Mouse (Mus musculus): ENCODE results near the gene Yipf3. TPM values are rescaled to one million over a fixed set of nuclear protein-coding genes. Genes with fewer than 3 reads are reported as not detected.
A peak's percentile ranks its signal among the peaks of the same experiment; 100 is the strongest.

The Yipf3 gene
- total and polyA plus RNA-seq, 2 experiments = 24.6 to 271 TPM

- H3K9ac ChIP-seq (ENCODE audit: low read depth, low read length) = no peak overlapping the region
- DNase-seq (ENCODE audit: extremely low read depth, low read depth, low spot score) = no peak
- no peak for TF ChIP-seq POLR2A (IDR thresholded peaks at IDR 0.05; ENCODE audit: extremely low read depth, insufficient read depth, low read length)
- TF ChIP-seq CTCF (IDR thresholded peaks at IDR 0.05; ENCODE audit: low read depth, low read length) = no peak
- no peak overlapping the region for H3K27ac ChIP-seq (replicated peaks; ENCODE audit: insufficient read depth, low read depth, low read length)
- peaks cover 32% of the 10 kb centered on the region for H3K36me3 ChIP-seq (ENCODE audit: control insufficient read depth, insufficient read depth, low read length)
- no peaks in the 10 kb centered on the region for H3K79me2 ChIP-seq (ENCODE audit: control insufficient read depth, insufficient read depth, low read length)
- H3K27me3 ChIP-seq (ENCODE audit: control insufficient read depth, insufficient read depth, low read length) = no peaks in the 10 kb centered on the region
- WGBS = 92% methylated on average over 15 of the region's 15 CpGs
- no peaks in the 10 kb centered on the region for H3K4me1 ChIP-seq (ENCODE audit: control insufficient read depth, insufficient read depth, low read length)
- no peak overlapping the region for H3K4me3 ChIP-seq (ENCODE audit: insufficient read depth, low read depth, low read length)
Measured at GRCm38 (mm10) chr17:46239516-46240114, 8.3 kb upstream of the Yipf3 start.

- H3K4me1 ChIP-seq (ENCODE audit: control insufficient read depth, insufficient read depth, low read length) = no peaks in the 10 kb centered on the region
- H3K4me3 ChIP-seq (ENCODE audit: insufficient read depth, low read depth, low read length) = no peak overlapping the region
- no peaks in the 10 kb centered on the region for H3K27me3 ChIP-seq (ENCODE audit: control insufficient read depth, insufficient read depth, low read length)
- WGBS = 80% methylated on average over 11 of the region's 11 CpGs
- no peak for DNase-seq (ENCODE audit: extremely low read depth, low read depth, low spot score)
- TF ChIP-seq CTCF (IDR thresholded peaks at IDR 0.05; ENCODE audit: low read depth, low read length) (no peak), POLR2A (IDR thresholded peaks at IDR 0.05; ENCODE audit: extremely low read depth, insufficient read depth, low read length) (no peak)
- no peaks in the 10 kb centered on the region for H3K79me2 ChIP-seq (ENCODE audit: control insufficient read depth, insufficient read depth, low read length)
- H3K27ac ChIP-seq (replicated peaks; ENCODE audit: insufficient read depth, low read depth, low read length) = no peak overlapping the region
- no peak overlapping the region for H3K9ac ChIP-seq (ENCODE audit: low read depth, low read length)
- peaks cover 26% of the 10 kb centered on the region for H3K36me3 ChIP-seq (ENCODE audit: control insufficient read depth, insufficient read depth, low read length)
Measured at GRCm38 (mm10) chr17:46241471-46241870, 6.4 kb upstream of the Yipf3 start.

DNA sequence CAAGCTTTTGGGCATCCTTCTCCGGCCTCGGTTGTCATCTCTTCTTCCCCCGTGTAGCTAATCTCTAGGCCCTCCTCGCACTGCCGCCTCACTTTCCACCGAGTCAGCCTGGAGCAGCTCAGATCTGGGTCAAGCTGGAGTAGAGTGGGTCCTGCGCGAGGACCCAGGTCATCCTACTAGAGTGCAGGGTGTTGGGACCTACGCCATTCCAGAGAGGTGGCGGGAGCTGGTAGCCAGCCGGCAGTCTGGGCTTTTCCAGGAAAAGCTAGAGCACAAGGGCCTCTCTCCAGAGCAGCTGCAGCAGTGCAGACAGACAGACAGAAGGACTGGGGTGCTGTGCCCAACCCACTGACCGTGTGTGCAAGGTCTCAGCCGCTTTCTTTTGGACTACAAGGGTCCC is 5.6 kb upstream of the Yipf3 start:
- no peak for DNase-seq (ENCODE audit: extremely low read depth, low read depth, low spot score)
- no peaks in the 10 kb centered on the region for H3K79me2 ChIP-seq (ENCODE audit: control insufficient read depth, insufficient read depth, low read length)
- no peak overlapping the region for H3K9ac ChIP-seq (ENCODE audit: low read depth, low read length)
- H3K27ac ChIP-seq (replicated peaks; ENCODE audit: insufficient read depth, low read depth, low read length) = no peak overlapping the region
- WGBS = 87% methylated on average over 13 of the region's 13 CpGs
- H3K4me1 ChIP-seq (ENCODE audit: control insufficient read depth, insufficient read depth, low read length) = peaks cover 5% of the 10 kb centered on the region
- H3K27me3 ChIP-seq (ENCODE audit: control insufficient read depth, insufficient read depth, low read length) = no peaks in the 10 kb centered on the region
- TF ChIP-seq POLR2A (IDR thresholded peaks at IDR 0.05; ENCODE audit: extremely low read depth, insufficient read depth, low read length) (no peak), CTCF (IDR thresholded peaks at IDR 0.05; ENCODE audit: low read depth, low read length) (no peak)
- no peak overlapping the region for H3K4me3 ChIP-seq (ENCODE audit: insufficient read depth, low read depth, low read length)
- peaks cover 18% of the 10 kb centered on the region; the same call in 1 of the 2 replicates for H3K36me3 ChIP-seq (ENCODE audit: control insufficient read depth, insufficient read depth, low read length)

DNA sequence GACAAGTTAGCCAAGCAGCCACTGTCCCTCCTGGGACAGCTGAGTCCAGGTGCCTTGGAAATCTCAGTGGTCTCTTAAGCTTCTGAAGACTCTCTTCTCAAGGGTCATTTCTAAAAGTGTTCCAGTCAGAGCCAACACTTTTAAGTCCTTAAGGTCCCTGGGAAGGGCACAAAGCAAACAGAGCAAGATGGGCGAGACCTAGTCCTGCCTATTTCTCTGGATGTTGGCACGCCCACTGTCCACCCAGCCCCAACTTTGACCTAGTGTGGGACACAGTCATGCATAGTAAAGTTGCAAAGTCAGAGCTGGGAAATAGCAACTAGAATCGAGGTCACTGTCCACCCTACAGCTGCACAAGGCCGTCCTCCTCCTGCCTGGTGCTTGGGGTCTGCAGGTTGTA is 4.9 kb upstream of the Yipf3 start:
- peaks cover 5% of the 10 kb centered on the region for H3K4me1 ChIP-seq (ENCODE audit: control insufficient read depth, insufficient read depth, low read length)
- 81% methylated on average over 4 of the region's 4 CpGs for WGBS
- no peak for TF ChIP-seq POLR2A (IDR thresholded peaks at IDR 0.05; ENCODE audit: extremely low read depth, insufficient read depth, low read length)
- TF ChIP-seq CTCF (IDR thresholded peaks at IDR 0.05; ENCODE audit: low read depth, low read length) = no peak
- no peak overlapping the region for H3K9ac ChIP-seq (ENCODE audit: low read depth, low read length)
- H3K79me2 ChIP-seq (ENCODE audit: control insufficient read depth, insufficient read depth, low read length) = peaks cover 4% of the 10 kb centered on the region; the same call in 1 of the 2 replicates
- H3K36me3 ChIP-seq (ENCODE audit: control insufficient read depth, insufficient read depth, low read length) = peaks cover 16% of the 10 kb centered on the region; the same call in 1 of the 2 replicates
- no peak for DNase-seq (ENCODE audit: extremely low read depth, low read depth, low spot score)
- no peak overlapping the region for H3K27ac ChIP-seq (replicated peaks; ENCODE audit: insufficient read depth, low read depth, low read length)
- no peak overlapping the region for H3K4me3 ChIP-seq (ENCODE audit: insufficient read depth, low read depth, low read length)
- H3K27me3 ChIP-seq (ENCODE audit: control insufficient read depth, insufficient read depth, low read length) = no peaks in the 10 kb centered on the region

GRCm38 (mm10) chr17:46243624-46244023 is 4.3 kb upstream of the Yipf3 start:
- no peak for DNase-seq (ENCODE audit: extremely low read depth, low read depth, low spot score)
- Histone ChIP-seq H3K9ac (ENCODE audit: low read depth, low read length) (no peak overlapping the region), H3K4me1 (ENCODE audit: control insufficient read depth, insufficient read depth, low read length) (peaks cover 7% of the 10 kb centered on the region), H3K27me3 (ENCODE audit: control insufficient read depth, insufficient read depth, low read length) (no peaks in the 10 kb centered on the region), H3K79me2 (ENCODE audit: control insufficient read depth, insufficient read depth, low read length) (peaks cover 7% of the 10 kb centered on the region; the same call in 1 of the 2 replicates), H3K27ac (replicated peaks; ENCODE audit: insufficient read depth, low read depth, low read length) (no peak overlapping the region), H3K4me3 (ENCODE audit: insufficient read depth, low read depth, low read length) (no peak overlapping the region), H3K36me3 (ENCODE audit: control insufficient read depth, insufficient read depth, low read length) (peaks cover 16% of the 10 kb centered on the region; the same call in 1 of the 2 replicates)
- 51% methylated on average over 2 of the region's 2 CpGs for WGBS
- TF ChIP-seq POLR2A (IDR thresholded peaks at IDR 0.05; ENCODE audit: extremely low read depth, insufficient read depth, low read length) = no peak

- no peak for TF ChIP-seq CTCF (IDR thresholded peaks at IDR 0.05; ENCODE audit: low read depth, low read length)
- TF ChIP-seq POLR2A (IDR thresholded peaks at IDR 0.05; ENCODE audit: extremely low read depth, insufficient read depth, low read length) = no peak
- Histone ChIP-seq H3K79me2 (ENCODE audit: control insufficient read depth, insufficient read depth, low read length) (peaks cover 7% of the 10 kb centered on the region; the same call in 1 of the 2 replicates), H3K27ac (replicated peaks; ENCODE audit: insufficient read depth, low read depth, low read length) (no peak overlapping the region), H3K27me3 (ENCODE audit: control insufficient read depth, insufficient read depth, low read length) (no peaks in the 10 kb centered on the region), H3K4me3 (ENCODE audit: insufficient read depth, low read depth, low read length) (no peak overlapping the region), H3K4me1 (ENCODE audit: control insufficient read depth, insufficient read depth, low read length) (peaks cover 13% of the 10 kb centered on the region), H3K36me3 (ENCODE audit: control insufficient read depth, insufficient read depth, low read length) (peaks cover 14% of the 10 kb centered on the region; the same call in 1 of the 2 replicates), H3K9ac (ENCODE audit: low read depth, low read length) (no peak overlapping the region)
- DNase-seq (ENCODE audit: extremely low read depth, low read depth, low spot score) = peak; percentile 68
- 27% methylated on average over 10 of the region's 10 CpGs for WGBS
Measured at GRCm38 (mm10) chr17:46244579-46244978, 3.3 kb upstream of the Yipf3 start.
